In the genomic region with DNA sequence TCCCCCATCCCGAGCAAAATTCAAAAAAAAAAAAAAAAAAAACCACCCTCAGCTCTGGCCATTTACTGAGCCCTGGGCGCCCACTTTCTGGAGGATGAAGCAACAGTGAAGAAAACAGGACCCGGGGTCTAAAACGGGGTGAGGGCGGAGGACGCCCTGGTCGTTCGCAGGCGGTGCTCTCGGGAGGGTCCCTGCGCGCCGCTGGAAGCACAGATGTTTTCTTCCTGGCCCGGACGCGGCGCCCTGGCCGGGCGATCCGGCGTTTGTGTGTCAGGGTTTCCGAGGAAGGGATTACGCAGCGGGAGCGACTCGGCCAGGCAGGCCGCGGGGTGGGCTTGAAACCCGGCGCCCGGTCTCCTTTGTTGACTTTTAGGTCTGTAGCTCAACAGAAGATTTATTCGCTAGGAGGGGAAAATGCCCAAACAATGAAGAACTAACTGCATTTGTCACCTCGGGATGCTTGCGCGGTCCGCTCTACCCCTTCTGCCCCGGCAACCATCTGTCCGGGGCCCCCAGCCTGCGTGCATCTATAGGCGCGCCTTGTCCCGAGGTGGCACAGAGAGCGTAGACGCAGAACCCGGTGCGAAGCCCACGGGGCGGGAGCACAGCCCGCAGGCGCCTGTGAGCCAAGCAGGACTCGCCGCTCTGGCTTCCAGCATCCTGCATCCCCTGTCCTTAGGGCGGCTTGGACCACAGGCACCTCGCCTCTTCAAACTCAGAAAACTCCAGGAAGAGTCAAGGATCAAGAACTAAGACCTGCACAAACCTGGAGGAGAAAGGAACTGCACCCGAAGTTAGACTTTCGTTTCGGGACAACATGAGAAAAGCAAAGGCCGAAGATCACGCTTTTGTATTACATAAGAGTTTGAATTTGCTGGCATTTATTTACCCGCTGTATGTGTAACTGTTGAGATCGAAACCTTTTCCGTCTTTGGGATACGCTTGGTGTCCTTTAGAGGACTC, we compare ENCODE assay signal across 9 mouse cellular contexts. TPM values are rescaled to one million over a fixed set of nuclear protein-coding genes. Genes with fewer than 3 reads are reported as not detected.
DNase-seq lines count a peak whose midpoint lies in the region; ATAC-seq and TF ChIP-seq lines count a peak whose summit lies in the region.
"Had no signal": no experiment of that assay in that cellular context is flagged by ENCODE, and none has a peak within 500 bp of the region (broad histone marks: within the 10 kb centered on the region; RNA-seq: fewer than 3 reads in every experiment).

No protein-coding gene starts in this region.

- no peak overlapping the region for H3K27ac ChIP-seq in forebrain, postnatal 0 days (ENCODE audit: low read depth, low read length)
- H3K27ac ChIP-seq in kidney, postnatal 0 days, result no peak overlapping the region
- H3K27ac ChIP-seq in midbrain, embryonic 12.5 days (replicated peaks), result peak overlapping the region; percentile 78

- no peaks in the 10 kb centered on the region for H3K36me3 ChIP-seq in forebrain, postnatal 0 days (ENCODE audit: insufficient read depth)
- no peaks in the 10 kb centered on the region for H3K36me3 ChIP-seq in kidney, postnatal 0 days (ENCODE audit: insufficient read depth, low read length)
- no peaks in the 10 kb centered on the region for H3K36me3 ChIP-seq in midbrain, embryonic 12.5 days

- H3K9me3 ChIP-seq in forebrain, postnatal 0 days (ENCODE audit: low read length), result no peaks in the 10 kb centered on the region
- H3K9me3 ChIP-seq in kidney, postnatal 0 days (replicated peaks; ENCODE audit: low read length), result no peaks in the 10 kb centered on the region
- no peaks in the 10 kb centered on the region for H3K9me3 ChIP-seq in midbrain, embryonic 12.5 days

- H3K9ac ChIP-seq in forebrain, postnatal 0 days, result no peak overlapping the region
- H3K9ac ChIP-seq in kidney, postnatal 0 days (ENCODE audit: low read depth, low read length), result no peak overlapping the region
- peak overlapping the region; percentile 31 for H3K9ac ChIP-seq in midbrain, embryonic 12.5 days (replicated peaks)

- WGBS in forebrain, postnatal 0 days, result 2% methylated on average over 63 of the region's 63 CpGs
- 1% methylated on average over 63 of the region's 63 CpGs for WGBS in kidney, postnatal 0 days
- WGBS in midbrain, embryonic 12.5 days, result under 1% methylated on average over 61 of the region's 63 CpGs

- H3K4me3 ChIP-seq in forebrain, postnatal 0 days (ENCODE audit: low read depth, low read length), result peak overlapping the region; percentile 3; the same call in 1 of the 2 replicates
- peak overlapping the region; percentile 13 for H3K4me3 ChIP-seq in kidney, postnatal 0 days (replicated peaks; ENCODE audit: low read depth, low read length)
- peak overlapping the region; percentile 33 for H3K4me3 ChIP-seq in midbrain, embryonic 12.5 days

- H3K4me2 ChIP-seq in forebrain, postnatal 0 days (ENCODE audit: low read depth), result no peak overlapping the region
- peak overlapping the region; percentile 43 for H3K4me2 ChIP-seq in kidney, postnatal 0 days (ENCODE audit: low read length)
- peak overlapping the region; percentile 51 for H3K4me2 ChIP-seq in midbrain, embryonic 12.5 days (replicated peaks)

- no peaks in the 10 kb centered on the region for H3K4me1 ChIP-seq in forebrain, postnatal 0 days (ENCODE audit: insufficient read depth)
- H3K4me1 ChIP-seq in kidney, postnatal 0 days (replicated peaks; ENCODE audit: insufficient read depth, low read length), result no peaks in the 10 kb centered on the region; the same call in 1 of the 2 replicates
- H3K4me1 ChIP-seq in midbrain, embryonic 12.5 days, result peaks cover 36% of the 10 kb centered on the region

- TF ChIP-seq CTCF in forebrain, postnatal 0 days (IDR thresholded peaks at IDR 0.05; ENCODE audit: low read depth), result no peak
- TF ChIP-seq CTCF in kidney, postnatal 0 days (IDR thresholded peaks at IDR 0.05; ENCODE audit: low read depth), result no peak

- no peak for ATAC-seq in forebrain, postnatal 0 days
- ATAC-seq in kidney, postnatal 0 days (replicated peaks; ENCODE audit: low FRiP score, low read depth), result no peak
- peak; percentile 24; the same call in 1 of the 2 replicates for ATAC-seq in midbrain, embryonic 12.5 days (ENCODE audit: low FRiP score, low read depth)
- no peak for ATAC-seq in frontal cortex, adult (ENCODE audit: low TSS enrichment)

- peak; percentile 49 for DNase-seq in urinary bladder, adult 2 months (ENCODE audit: low spot score)
- no peak for DNase-seq in urinary bladder, adult 18-20 months (ENCODE audit: low spot score in 2 of 2)
- DNase-seq in forebrain, postnatal 0 days, result no peak
- no peak for DNase-seq in kidney, postnatal 0 days (ENCODE audit: low spot score)
- no peak for DNase-seq in left cerebral cortex, adult 9 months (ENCODE audit: low spot score in 2 of 2)
- no peak for DNase-seq in layer of hippocampus, adult 9-10 months (ENCODE audit: low spot score)

- peaks cover 69% of the 10 kb centered on the region for H3K27me3 ChIP-seq in forebrain, postnatal 0 days (ENCODE audit: insufficient read depth, low read length)
- peaks cover 77% of the 10 kb centered on the region for H3K27me3 ChIP-seq in kidney, postnatal 0 days (ENCODE audit: insufficient read depth, low read length)
- peaks cover 81% of the 10 kb centered on the region for H3K27me3 ChIP-seq in midbrain, embryonic 12.5 days

RNA-seq across cellular contexts. Expression of a gene that starts 7.8 kb away (rescaled TPM):
- 59.0 and 73.3 TPM in 2 replicates for polyA plus RNA-seq in urinary bladder, adult 2 months (2012; rRNA removed)
- 0.08 and 1.2 TPM in 2 replicates for total RNA-seq in forebrain, postnatal 0 days (2014; rRNA removed)
- polyA plus RNA-seq in forebrain, postnatal 0 days (2015; fragmentation: Nextera tagmentation; extraction: Ambion mirVana), result 0.23 and 0.36 TPM in 2 replicates
- polyA plus RNA-seq in kidney, postnatal 0 days (2015; fragmentation: Nextera tagmentation; extraction: Ambion mirVana), result 0.57 and 1.7 TPM in 2 replicates
- polyA plus RNA-seq in midbrain, embryonic 12.5 days (2016; fragmentation: Nextera tagmentation; extraction: Ambion mirVana), result 3.8 and 4.2 TPM in 2 replicates
- total RNA-seq: left cerebral cortex, postnatal 36 days had no signal

RNA-seq across cellular contexts. Expression of a gene that starts 25.0 kb away (rescaled TPM):
- polyA plus RNA-seq in urinary bladder, adult 2 months (2012; rRNA removed), result 8.5 and 11.9 TPM in 2 replicates
- 1.2 TPM in 2 replicates for total RNA-seq in forebrain, postnatal 0 days (2014; rRNA removed)
- polyA plus RNA-seq in forebrain, postnatal 0 days (2015; fragmentation: Nextera tagmentation; extraction: Ambion mirVana), result 0.34 and 0.74 TPM in 2 replicates
- polyA plus RNA-seq in kidney, postnatal 0 days (2015; fragmentation: Nextera tagmentation; extraction: Ambion mirVana), result 0.09 and 0.18 TPM in 2 replicates
- polyA plus RNA-seq in midbrain, embryonic 12.5 days (2016; fragmentation: Nextera tagmentation; extraction: Ambion mirVana), result 2.0 and 3.6 TPM in 2 replicates

Comparison
In these comparisons a context has a peak if more than half of its experiments do, and no peak if none do; other contexts are left out.
1. RNA of a gene that starts 7.8 kb away (polyA plus RNA-seq): 59.0 to 73.3 TPM in urinary bladder, adult 2 months; 3.8 to 4.2 TPM in midbrain, embryonic 12.5 days, 0.57 to 1.7 TPM in kidney, postnatal 0 days and 0.23 to 0.36 TPM in forebrain, postnatal 0 days; every median in the first group is over 10 times any median in the second.
2. Peak in every context shown above with its lines, with median percentiles within 50 percentile points of each other: H3K4me3 ChIP-seq.